Mouse (Mus musculus) T-helper 2 cell (primary cell): ENCODE results near the gene Rhox3c.
"Not testable (repeated sequence)": the region's sequence is repeated elsewhere in the genome, so short reads cannot be mapped to it uniquely, and the experiment has no call there.

Experiments used
- in situ Hi-C: fragments of 300-600 bp; cut with MboI, MseI; formaldehyde crosslinking; loops from one replicate; pipeline ENCODE4 v1.15.1; 2025; ENCODE audit warnings: high pct_unique_total_duplicates

Gene Rhox3c

DNA sequence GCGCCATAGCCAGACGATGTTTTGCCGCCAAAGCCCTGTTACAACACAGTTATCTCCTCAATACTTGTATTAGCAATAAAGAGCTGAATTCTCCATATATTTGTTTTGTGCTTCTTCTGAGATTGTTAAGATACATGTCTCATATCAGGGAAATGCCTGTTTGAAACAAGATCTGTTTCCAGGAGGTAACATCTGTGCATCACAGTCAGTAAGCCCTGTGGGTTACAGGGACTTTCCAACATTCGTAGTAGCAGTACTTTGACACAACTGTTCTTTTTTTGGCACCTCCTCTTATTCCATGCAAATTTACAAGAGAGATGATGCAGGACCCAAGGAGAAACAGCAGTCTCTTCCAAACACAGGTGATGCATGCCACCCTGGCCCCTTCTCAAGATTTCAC lies at the start of gene Rhox3c:
Gene Rhox3c, plus strand, starts transcription at position 301 of the 400 bp plus-strand sequence.
- in situ Hi-C loops, result loop anchor here (5.0 kb wide), 1 partner anchor 41 kb away; no protein-coding TSS in a partner anchor

DNA sequence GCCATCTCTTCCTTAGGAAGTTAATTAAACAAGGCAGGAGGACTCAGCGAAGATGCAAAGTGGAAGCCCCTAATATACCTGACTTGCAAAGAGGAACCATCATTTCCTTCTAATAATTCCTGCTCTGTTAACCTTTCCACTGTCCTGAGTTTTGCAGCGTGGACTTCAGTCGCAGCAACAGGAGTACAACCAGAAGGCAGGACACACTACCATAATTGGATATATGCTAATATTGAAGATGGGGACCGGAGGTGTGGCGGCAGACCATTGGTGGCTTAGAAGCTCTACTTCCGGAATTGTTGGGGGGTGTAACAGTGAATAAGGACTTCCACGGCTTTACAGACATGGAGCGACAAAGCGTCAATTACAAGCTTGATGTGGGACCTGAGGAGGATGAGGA lies 46.6 kb upstream of the Rhox3c start, which contains the start of gene Rhox2b:
Gene Rhox2b, plus strand, starts transcription at position 301 of the 400 bp plus-strand sequence.
- in situ Hi-C loops, result loop anchor here (10.0 to 25.0 kb wide), 2 partner anchors 167 to 401 kb away; partner anchors contain the start of genes Rhox2a, Rhox3a and Rhox5

DNA sequence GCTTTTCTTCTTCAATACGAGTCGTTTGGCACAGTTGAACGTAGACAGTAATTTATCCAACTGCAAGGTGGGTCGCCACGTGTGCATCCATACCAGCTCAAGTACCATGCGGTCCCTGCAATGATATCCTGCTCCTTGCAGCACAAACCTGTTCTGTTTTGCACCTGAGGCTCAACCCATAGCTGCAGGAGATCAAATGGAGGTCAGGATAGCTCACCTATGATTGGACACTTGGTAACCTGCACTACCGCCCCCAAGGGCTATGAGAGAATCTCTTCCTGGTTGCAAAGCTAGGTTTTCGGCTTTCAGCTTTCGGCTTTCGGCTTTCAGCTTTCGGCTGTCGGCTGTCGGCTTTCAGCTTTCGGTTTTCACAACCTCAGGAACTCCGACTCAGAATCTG lies 26.2 kb upstream of the Rhox3c start, which contains the start of gene Rhox4b:
Gene Rhox4b, plus strand, starts transcription at position 301 of the 400 bp plus-strand sequence.
- in situ Hi-C loops, result loop anchor here (10.0 kb wide), 1 partner anchor 133 kb away; no protein-coding TSS in a partner anchor

DNA sequence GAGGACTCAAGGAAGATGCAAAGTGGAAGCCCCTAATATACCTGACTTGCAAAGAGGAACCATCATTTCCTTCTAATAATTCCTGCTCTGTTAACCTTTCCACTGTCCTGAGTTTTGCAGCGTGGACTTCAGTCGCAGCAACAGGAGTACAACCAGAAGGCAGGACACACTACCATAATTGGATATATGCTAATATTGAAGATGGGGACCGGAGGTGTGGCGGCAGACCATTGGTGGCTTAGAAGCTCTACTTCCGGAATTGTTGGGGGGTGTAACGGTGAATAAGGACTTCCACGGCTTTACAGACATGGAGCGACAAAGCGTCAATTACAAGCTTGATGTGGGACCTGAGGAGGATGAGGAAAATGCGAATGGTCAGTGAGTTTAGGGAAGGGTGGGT lies 5.0 kb upstream of the Rhox3c start, which contains the start of gene Rhox2c:
Gene Rhox2c, plus strand, starts transcription at position 301 of the 400 bp plus-strand sequence.
- in situ Hi-C loops, result loop anchor here (5.0 kb wide), 1 partner anchor 119 kb away; the partner anchor contains the start of gene Rhox2f

DNA sequence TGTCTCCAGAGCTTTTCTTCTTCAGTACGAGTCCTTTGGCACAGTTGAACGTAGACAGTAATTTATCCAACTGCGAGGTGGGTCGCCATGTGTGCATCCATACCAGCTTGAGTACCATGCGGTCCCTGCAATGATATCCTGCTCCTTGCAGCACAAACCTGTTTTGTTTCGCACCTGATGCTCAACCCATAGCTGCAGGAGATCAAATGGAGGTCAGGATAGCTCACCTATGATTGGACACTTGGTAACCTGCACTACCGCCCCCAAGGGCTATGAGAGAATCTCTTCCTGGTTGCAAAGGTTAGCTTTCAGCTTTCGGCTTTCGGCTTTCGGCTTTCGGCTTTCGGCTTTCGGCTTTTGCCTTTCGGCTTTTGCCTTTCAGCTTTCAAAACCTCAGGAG lies 21.7 kb downstream of the Rhox3c start, which contains the start of gene Rhox4c:
Gene Rhox4c, plus strand, starts transcription at position 301 of the 400 bp plus-strand sequence.
- in situ Hi-C loops, result not testable (repeated sequence)

DNA sequence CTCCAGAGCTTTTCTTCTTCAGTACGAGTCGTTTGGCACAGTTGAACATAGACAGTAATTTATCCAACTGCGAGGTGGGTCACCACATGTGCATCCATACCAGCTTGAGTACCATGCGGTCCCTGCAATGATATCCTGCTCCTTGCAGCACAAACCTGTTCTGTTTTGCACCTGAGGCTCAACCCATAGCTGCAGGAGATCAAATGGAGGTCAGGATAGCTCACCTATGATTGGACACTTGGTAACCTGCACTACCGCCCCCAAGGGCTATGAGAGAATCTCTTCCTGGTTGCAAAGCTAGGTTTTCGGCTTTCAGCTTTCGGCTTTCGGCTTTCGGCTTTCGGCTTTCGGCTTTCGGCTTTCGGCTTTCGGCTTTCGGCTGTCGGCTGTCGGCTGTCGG lies 55.7 kb downstream of the Rhox3c start, which contains the start of gene Rhox4d:
Gene Rhox4d, plus strand, starts transcription at position 301 of the 400 bp plus-strand sequence.
- in situ Hi-C loops, result not testable (repeated sequence)
